Mouse (Mus musculus) cortical plate, adult 2 months (tissue): Measurements from ENCODE around the gene Chaf1a.
A peak's percentile ranks its signal among the peaks of the same experiment; 100 is the strongest.

Source experiments
- CTCF ChIP-seq: fragments of 200-500 bp; IDR thresholded peaks from 2 replicates; pipeline ENCODE4 v1.5.1; 2011; ENCODE audit warnings: mild to moderate bottlenecking, control low read depth, low read length; ENCODE audit not compliant: insufficient read depth; ENCODE audit errors: extremely low read depth
- POLR2A ChIP-seq: fragments of 200-500 bp; IDR thresholded peaks from 2 replicates; pipeline ENCODE4 v1.6.1; 2011; ENCODE audit warnings: mild to moderate bottlenecking, low read length, control low read depth; ENCODE audit not compliant: insufficient read depth; ENCODE audit errors: extremely low read depth

GRCm38 (mm10) chr17:56020400-56021084 is 19.7 kb upstream of the Chaf1a start:
- no peak for TF ChIP-seq CTCF
- 0 out of 2 replicates have a peak, but pooled peaks have one; percentile 12 for TF ChIP-seq POLR2A
